Mouse (Mus musculus) cortical plate, adult 2 months (tissue): Measurements from ENCODE around the gene Camta1.

ENCODE experiments used
- CTCF ChIP-seq: fragments of 200-500 bp; IDR thresholded peaks from 2 replicates; pipeline ENCODE4 v1.5.1; 2011; ENCODE audit warnings: mild to moderate bottlenecking, control low read depth, low read length; ENCODE audit not compliant: insufficient read depth; ENCODE audit errors: extremely low read depth
- POLR2A ChIP-seq: fragments of 200-500 bp; IDR thresholded peaks from 2 replicates; pipeline ENCODE4 v1.6.1; 2011; ENCODE audit warnings: mild to moderate bottlenecking, low read length, control low read depth; ENCODE audit not compliant: insufficient read depth; ENCODE audit errors: extremely low read depth

GRCm38 (mm10) chr4:150973264-150973663, 888.4 kb downstream of the Camta1 start:
- TF ChIP-seq POLR2A, result no peak
- TF ChIP-seq CTCF, result no peak
